Mouse (Mus musculus) stomach, embryonic 14.5 days (tissue): Measurements from ENCODE around the gene Ets1. TPM values are rescaled to one million over a fixed set of nuclear protein-coding genes. Genes with fewer than 3 reads are reported as not detected.

Experiments used
- ATAC-seq: fragments of 200-750 bp; cut with Nextera tagmentation; 2 replicates; pipeline ENCODE4 v1.8.0; 2017; ENCODE audit warnings: low read depth, moderate TSS enrichment; ENCODE audit not compliant: insufficient number of reproducible peaks, insufficient read depth, low FRiP score
- H3K27ac ChIP-seq: fragments of 300-500 bp; sonication (generic); 2 replicates; pipeline ENCODE4 v1.5.1; 2014; ENCODE audit warnings: mild to moderate bottlenecking, low read length, moderate library complexity, mixed read lengths
- H3K27me3 ChIP-seq: fragments of 300-500 bp; sonication (generic); 2 replicates; pipeline ENCODE4 v1.6.1; 2014; ENCODE audit warnings: low read length, control low read depth, mixed read lengths; ENCODE audit not compliant: control insufficient read depth, insufficient read depth
- H3K36me3 ChIP-seq: fragments of 300-500 bp; sonication (generic); 2 replicates; pipeline ENCODE4 v1.6.1; 2014; ENCODE audit warnings: mild to moderate bottlenecking, control low read depth, low read length, moderate library complexity, mixed read lengths; ENCODE audit not compliant: control insufficient read depth, insufficient read depth
- H3K4me1 ChIP-seq: fragments of 300-500 bp; sonication (generic); 2 replicates; pipeline ENCODE4 v1.6.1; 2014; ENCODE audit warnings: low read length, control low read depth, mixed read lengths; ENCODE audit not compliant: control insufficient read depth, insufficient read depth
- H3K4me2 ChIP-seq: fragments of 300-500 bp; sonication (generic); replicated peaks from 2 replicates; pipeline ENCODE4 v1.6.1; 2014; ENCODE audit warnings: low read depth, low read length, control low read depth
- H3K4me3 ChIP-seq: fragments of 300-500 bp; sonication (generic); 2 replicates; pipeline ENCODE4 v1.5.1; 2014; ENCODE audit warnings: low read depth, low read length, control low read depth
- H3K9ac ChIP-seq: fragments of 300-500 bp; sonication (generic); replicated peaks from 2 replicates; pipeline ENCODE4 v1.6.1; 2014; ENCODE audit warnings: low read depth, mild to moderate bottlenecking, control low read depth, low read length, moderate library complexity, mixed read lengths
- H3K9me3 ChIP-seq: fragments of 300-500 bp; sonication (generic); 2 replicates; pipeline ENCODE4 v1.6.1; 2016; ENCODE audit warnings: low read depth, low read length, control low read depth; ENCODE audit not compliant: control insufficient read depth
- whole genome bisulfite sequencing: fragments of 180-500 bp; shearing (Covaris S2); extraction: QIAGEN DNeasy Blood & Tissue Kit; methylation state at CpG from one replicate; pipeline ENCODE4 v1.1.7; 2014; 5-methylcytosine and 5-hydroxymethylcytosine counted together
- polyA plus RNA-seq: library from polyadenylated mRNA; unstranded; fragments of >200 nt; fragmentation: Nextera tagmentation; extraction: Ambion mirVana; gene quantifications from 2 replicates; pipeline ENCODE4 v1.2.1, GENCODE M21; 2014

The Ets1 gene
- polyA plus RNA-seq, 1 experiment from 2014 or later: 40.9 TPM

GRCm38 (mm10) chr9:32697291-32698110, 61.5 kb downstream of the Ets1 start:
- Histone ChIP-seq H3K9ac (peak overlapping the region; percentile 73; the same call in 1 of the 2 replicates), H3K27ac (peak overlapping the region; percentile 94; the same call in 1 of the 2 replicates), H3K36me3 (no peaks in the 10 kb centered on the region), H3K9me3 (no peaks in the 10 kb centered on the region), H3K4me2 (peak overlapping the region; percentile 90), H3K4me3 (peak overlapping the region; percentile 61), H3K4me1 (peaks cover 32% of the 10 kb centered on the region), H3K27me3 (no peaks in the 10 kb centered on the region)
- ATAC-seq: no peak
- WGBS: 26% methylated on average over 9 of the region's 9 CpGs

GRCm38 (mm10) chr9:32698766-32699165, 62.7 kb downstream of the Ets1 start:
- Histone ChIP-seq H3K9me3 (no peaks in the 10 kb centered on the region), H3K4me2 (peak overlapping the region; percentile 33), H3K36me3 (no peaks in the 10 kb centered on the region), H3K4me3 (peak overlapping the region; percentile 9; the same call in 1 of the 2 replicates), H3K27me3 (no peaks in the 10 kb centered on the region), H3K27ac (no peak overlapping the region), H3K4me1 (peaks cover 34% of the 10 kb centered on the region), H3K9ac (no peak overlapping the region)
- WGBS: 72% methylated on average over 4 of the region's 4 CpGs
- no peak for ATAC-seq

- Histone ChIP-seq H3K4me3 (peak overlapping the region; percentile 12), H3K27me3 (no peaks in the 10 kb centered on the region), H3K9ac (no peak overlapping the region; the same call in 1 of the 2 replicates), H3K27ac (no peak overlapping the region), H3K4me2 (peak overlapping the region; percentile 33), H3K36me3 (no peaks in the 10 kb centered on the region), H3K9me3 (no peaks in the 10 kb centered on the region), H3K4me1 (peaks cover 34% of the 10 kb centered on the region)
- 64% methylated on average over 8 of the region's 8 CpGs for WGBS
- no peak for ATAC-seq
Observed at GRCm38 (mm10) chr9:32699391-32699841, 63.4 kb downstream of the Ets1 start.

- peak overlapping the region; percentile 12 for H3K4me3 ChIP-seq
- H3K9ac ChIP-seq: no peak overlapping the region
- no peaks in the 10 kb centered on the region for H3K36me3 ChIP-seq
- H3K9me3 ChIP-seq: no peaks in the 10 kb centered on the region
- H3K4me1 ChIP-seq: peaks cover 31% of the 10 kb centered on the region
- 43% methylated on average over 7 of the region's 7 CpGs for WGBS
- H3K27me3 ChIP-seq: no peaks in the 10 kb centered on the region
- H3K4me2 ChIP-seq: peak overlapping the region; percentile 33
- no peak for ATAC-seq
- H3K27ac ChIP-seq: no peak overlapping the region
Observed at GRCm38 (mm10) chr9:32700091-32700905, 64.3 kb downstream of the Ets1 start.

GRCm38 (mm10) chr9:32701126-32701997, 65.3 kb downstream of the Ets1 start:
- Histone ChIP-seq H3K36me3 (no peaks in the 10 kb centered on the region), H3K9me3 (no peaks in the 10 kb centered on the region), H3K4me2 (peak overlapping the region; percentile 13), H3K4me1 (peaks cover 40% of the 10 kb centered on the region), H3K27me3 (no peaks in the 10 kb centered on the region), H3K9ac (0 out of 2 replicates have a peak overlapping the region, but pooled peaks have one; percentile 15), H3K4me3 (no peak overlapping the region), H3K27ac (no peak overlapping the region)
- ATAC-seq: no peak
- 65% methylated on average over 20 of the region's 20 CpGs for WGBS

- Histone ChIP-seq H3K4me3 (no peak overlapping the region), H3K4me1 (peaks cover 40% of the 10 kb centered on the region)
- WGBS: 62% methylated on average over 2 of the region's 2 CpGs
Observed at GRCm38 (mm10) chr9:32701998-32702305, 65.9 kb downstream of the Ets1 start.

GRCm38 (mm10) chr9:32702836-32703395, 66.9 kb downstream of the Ets1 start:
- Histone ChIP-seq H3K4me2 (no peak overlapping the region), H3K4me1 (peaks cover 40% of the 10 kb centered on the region), H3K9me3 (no peaks in the 10 kb centered on the region), H3K9ac (no peak overlapping the region), H3K27me3 (no peaks in the 10 kb centered on the region), H3K4me3 (no peak overlapping the region), H3K27ac (no peak overlapping the region), H3K36me3 (no peaks in the 10 kb centered on the region)
- ATAC-seq: no peak
- WGBS: 43% methylated on average over 4 of the region's 4 CpGs

More at GRCm38 (mm10) chr9:32701998-32702305, 65.9 kb downstream of the Ets1 start:
- no peaks in the 10 kb centered on the region for H3K9me3 ChIP-seq
- no peak overlapping the region for H3K9ac ChIP-seq
- H3K36me3 ChIP-seq: no peaks in the 10 kb centered on the region
- no peaks in the 10 kb centered on the region for H3K27me3 ChIP-seq
- peak overlapping the region; percentile 13; the same call in 1 of the 2 replicates for H3K4me2 ChIP-seq
- no peak overlapping the region for H3K27ac ChIP-seq
- ATAC-seq: no peak
